Comparison of ENCODE assay signal across 22 mouse cellular contexts in the genomic region with DNA sequence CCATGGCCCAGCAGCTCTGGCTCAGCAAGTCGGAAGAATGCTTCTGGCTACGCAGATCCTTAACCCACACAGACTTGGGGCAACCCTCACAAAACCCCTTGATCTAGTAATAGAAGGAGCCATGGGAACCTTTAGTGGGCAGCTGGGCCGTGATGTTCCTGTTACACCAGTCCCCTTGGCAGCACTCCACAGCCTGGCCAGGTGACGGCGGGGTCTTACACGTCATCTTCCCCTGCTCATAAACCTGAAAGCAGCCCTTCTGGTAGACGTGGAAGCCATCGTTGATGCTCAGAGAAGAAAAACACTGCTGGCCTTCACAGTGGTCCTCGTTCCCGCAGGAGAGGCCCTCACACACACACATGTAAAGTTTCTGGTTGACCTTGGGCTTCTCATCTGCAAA. TPM values are rescaled to one million over a fixed set of nuclear protein-coding genes. Genes with fewer than 3 reads are reported as not detected.
"Had no signal": no experiment of that assay in that cellular context is flagged by ENCODE, and none has a peak within 500 bp of the region (broad histone marks: within the 10 kb centered on the region; RNA-seq: fewer than 3 reads in every experiment).

No protein-coding gene starts in this region.

- H3K9ac ChIP-seq: neural tube, embryonic 13.5 days; neural tube, embryonic 15.5 days; stomach, embryonic 15.5 days had no signal

- H3K4me2 ChIP-seq: neural tube, embryonic 13.5 days; neural tube, embryonic 15.5 days; stomach, embryonic 15.5 days had no signal

- H3K36me3 ChIP-seq: neural tube, embryonic 15.5 days; stomach, embryonic 15.5 days had no signal

- DNase-seq: retina, postnatal 1 day; right cerebral cortex, adult 18-20 months; right cerebral cortex, postnatal 14 days; right cerebral cortex, postnatal 25 days; right cerebral cortex, postnatal 4 days; spleen, adult 18-20 months; thymus, adult 18-20 months; thymus, adult 2 months; thymus, postnatal 14 days; thymus, postnatal 25 days; thymus, postnatal 36 days; thymus, postnatal 4 days had no signal

- H3K4me3 ChIP-seq: neural tube, embryonic 13.5 days; neural tube, embryonic 15.5 days; stomach, embryonic 15.5 days had no signal

- H3K27me3 ChIP-seq: neural tube, embryonic 13.5 days; neural tube, embryonic 15.5 days; stomach, embryonic 15.5 days had no signal

- H3K9me3 ChIP-seq: neural tube, embryonic 13.5 days; neural tube, embryonic 15.5 days; stomach, embryonic 15.5 days had no signal

- H3K27ac ChIP-seq: neural tube, embryonic 13.5 days; neural tube, embryonic 15.5 days; stomach, embryonic 15.5 days; stomach, postnatal 0 days had no signal

RNA-seq across cellular contexts. Expression of a gene that starts 9.6 kb away (rescaled TPM):
- total RNA-seq: neutrophil, adult 5-6 weeks had no signal
- polyA plus RNA-seq: neural tube, embryonic 13.5 days; neural tube, embryonic 15.5 days; small intestine, adult 2 months; spleen, adult 2 months; stomach, embryonic 15.5 days; stomach, embryonic 16.5 days; stomach, postnatal 0 days; thymus, adult 2 months; thymus, postnatal 0 days; urinary bladder, adult 2 months had no signal
